Mouse (Mus musculus): ENCODE results near the gene Slitrk1. TPM values are rescaled to one million over a fixed set of nuclear protein-coding genes. Genes with fewer than 3 reads are reported as not detected.

Gene Slitrk1
- polyA plus RNA-seq, 1 experiment from 2014 or later: 5.3 TPM

DNA sequence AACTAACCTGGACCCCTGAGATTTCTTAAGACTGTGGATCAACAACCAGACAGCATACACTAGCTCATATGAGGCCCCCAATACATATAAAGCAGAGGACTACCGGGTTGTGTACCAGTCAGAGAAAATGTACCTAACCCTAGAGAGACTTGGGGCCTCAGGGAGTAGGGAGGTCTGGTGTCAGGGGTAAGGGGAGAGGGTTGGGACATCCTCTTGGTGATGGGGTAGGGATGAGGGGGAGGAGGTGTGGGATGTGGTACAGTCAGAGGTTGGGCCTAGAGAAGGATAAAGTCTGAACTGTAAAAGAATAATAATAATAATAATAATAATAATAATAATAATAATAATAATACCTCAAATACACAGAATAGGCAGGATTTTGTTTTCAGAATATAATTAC, 54.6 kb downstream of the Slitrk1 start:
- no peak overlapping the region for H3K27ac ChIP-seq
- no peak for DNase-seq (ENCODE audit: low spot score)
- H3K4me1 ChIP-seq (replicated peaks): no peaks in the 10 kb centered on the region
- no peaks in the 10 kb centered on the region for H3K36me3 ChIP-seq
- 83% methylated on average over 1 of the region's 1 CpGs for WGBS
- no peaks in the 10 kb centered on the region for H3K9me3 ChIP-seq
- H3K27me3 ChIP-seq (ENCODE audit: insufficient read depth, poor library complexity, severe bottlenecking): no peaks in the 10 kb centered on the region
- no peak overlapping the region for H3K4me3 ChIP-seq
